Mouse (Mus musculus) liver, postnatal 0 days (tissue): ENCODE results near the gene Ntn4.

Source experiments
- CTCF ChIP-seq: sonication (generic); IDR thresholded peaks from 2 replicates; pipeline ENCODE4 v1.5.1; 2016; ENCODE audit warnings: antibody characterized with exemption, low read depth
- EP300 ChIP-seq: IDR thresholded peaks from 2 replicates; pipeline ENCODE4 v1.6.1; 2016; ENCODE audit warnings: antibody characterized with exemption, low read depth, mild to moderate bottlenecking

GRCm38 (mm10) chr10:93680680-93681377 lies 40.3 kb downstream of the Ntn4 start:
- TF ChIP-seq CTCF (no peak), EP300 (no peak)
